Mouse (Mus musculus) G1E (cell line): ENCODE measurements around the gene Hpse2. TPM values are rescaled to one million over a fixed set of nuclear protein-coding genes. Genes with fewer than 3 reads are reported as not detected.

Experiments
- ATAC-seq: 2 replicates; pipeline ENCODE4 v1.8.0; 2016; ENCODE audit warnings: mild to moderate bottlenecking; ENCODE audit not compliant: insufficient number of reproducible peaks, poor library complexity, low FRiP score, severe bottlenecking; ENCODE audit errors: extremely low read depth
- DNase-seq: peaks from one replicate; pipeline ENCODE4 v3.0.0; 2012; ENCODE audit warnings: low spot score
- H3K27me3 ChIP-seq: 2 replicates; pipeline ENCODE4 v1.6.1; 2012; ENCODE audit warnings: mild to moderate bottlenecking, low read length, inconsistent platforms; ENCODE audit not compliant: insufficient read depth
- H3K36me3 ChIP-seq: replicated peaks from 2 replicates; pipeline ENCODE3; 2012; ENCODE audit warnings: mild to moderate bottlenecking, inconsistent platforms
- H3K4me1 ChIP-seq: 2 replicates; pipeline ENCODE4 v1.6.1; 2012; ENCODE audit warnings: low read depth, low read length, inconsistent platforms, mixed read lengths; ENCODE audit not compliant: insufficient read depth
- H3K4me3 ChIP-seq: 2 replicates; pipeline ENCODE4 v1.5.1; 2012; ENCODE audit warnings: low read depth, mild to moderate bottlenecking, inconsistent platforms, low read length, moderate library complexity, mixed read lengths
- H3K9me3 ChIP-seq: replicated peaks from 2 replicates; pipeline ENCODE4 v1.6.1; 2012; ENCODE audit warnings: inconsistent platforms
- CTCF ChIP-seq: IDR thresholded peaks from 2 replicates; pipeline ENCODE4 v1.5.1; 2012; ENCODE audit warnings: low read depth, low read length, inconsistent platforms, mixed read lengths
- GATA1 ChIP-seq: IDR thresholded peaks from 2 replicates; pipeline ENCODE4 v1.6.1; 2012; ENCODE audit warnings: borderline replicate concordance, low read length, inconsistent platforms, mixed read lengths
- GATA2 ChIP-seq: IDR thresholded peaks from 2 replicates; pipeline ENCODE4 v1.6.1; 2012; ENCODE audit warnings: low read depth, low read length, inconsistent platforms, borderline replicate concordance
- POLR2AphosphoS5 ChIP-seq: IDR thresholded peaks from 2 replicates; pipeline ENCODE4 v1.6.1; 2012; ENCODE audit warnings: low read depth, low read length, inconsistent platforms; ENCODE audit not compliant: insufficient replicate concordance
- TAL1 ChIP-seq: conservative IDR thresholded peaks from 2 replicates; pipeline ENCODE4 v1.6.1; 2012; ENCODE audit warnings: low read depth, low read length, inconsistent platforms, mixed read lengths
- polyA plus RNA-seq: library from polyadenylated mRNA; stranded (reverse); fragments of >175 nt; gene quantifications from 2 replicates; pipeline ENCODE4 v1.2.3, GENCODE M21; 2012
- total RNA-seq, 2 experiments: library from RNA; stranded (forward) in 1 of 2; stranded (reverse) in 1 of 2; fragments of 200-1000 nt in 1 of 2; fragments of >200 nt in 1 of 2; fragmentation: Nextera tagmentation in 1 of 2; gene quantifications; 2 replicates each; pipeline ENCODE4 v1.2.3; 2014 to 2017

Hpse2 gene
- total and polyA plus RNA-seq, 3 experiments, result 0.16 TPM; not detected in 2

DNA sequence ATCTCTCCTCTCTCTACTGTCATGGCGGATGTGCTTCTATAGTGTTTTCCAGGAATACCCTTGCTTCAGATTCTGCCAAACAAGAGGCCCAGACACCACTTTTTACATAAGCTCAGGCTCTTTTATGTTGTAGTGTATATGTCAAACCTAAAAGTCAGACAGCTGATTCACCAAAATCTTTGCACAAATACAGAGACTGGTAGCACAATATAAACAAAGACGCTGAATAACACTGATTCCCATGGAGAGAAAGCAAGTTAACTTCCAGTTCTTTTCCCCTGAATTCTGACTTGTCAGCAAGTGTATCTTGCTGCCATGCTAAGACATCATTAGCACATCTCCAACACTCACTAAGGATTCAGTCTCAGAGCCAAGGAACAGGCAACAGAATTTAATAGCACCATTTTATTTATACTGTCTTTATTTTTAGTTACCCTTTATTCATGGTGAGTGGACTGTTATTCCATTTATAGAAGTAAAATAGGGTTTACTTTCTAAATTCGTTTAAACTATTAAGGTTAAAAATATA, 212.7 kb downstream of the Hpse2 start:
- ATAC-seq (no peak), DNase-seq (no peak)
- no peaks in the 10 kb centered on the region for H3K4me1 ChIP-seq
- no peak for TF ChIP-seq TAL1
- no peak for TF ChIP-seq POLR2AphosphoS5
- no peak for TF ChIP-seq CTCF
- TF ChIP-seq GATA2, result no peak
- TF ChIP-seq GATA1, result no peak
- H3K9me3 ChIP-seq, result no peaks in the 10 kb centered on the region
- H3K4me3 ChIP-seq, result no peak overlapping the region
- no peaks in the 10 kb centered on the region for H3K36me3 ChIP-seq
- no peaks in the 10 kb centered on the region for H3K27me3 ChIP-seq

- ATAC-seq, result no peak
- H3K9me3 ChIP-seq, result no peaks in the 10 kb centered on the region
These were observed 213.3 kb downstream of the Hpse2 start for GRCm38 (mm10) chr19:43174812-43175211.

GRCm38 (mm10) chr19:43156085-43156484, 232.1 kb downstream of the Hpse2 start:
- H3K36me3 ChIP-seq, result no peaks in the 10 kb centered on the region
- no peaks in the 10 kb centered on the region for H3K9me3 ChIP-seq
- no peaks in the 10 kb centered on the region for H3K27me3 ChIP-seq
- DNase-seq (no peak), ATAC-seq (no peak)
- H3K4me3 ChIP-seq, result no peak overlapping the region
- H3K4me1 ChIP-seq, result no peaks in the 10 kb centered on the region
- TF ChIP-seq GATA2 (no peak), CTCF (no peak), GATA1 (no peak), TAL1 (no peak), POLR2AphosphoS5 (no peak)

More at GRCm38 (mm10) chr19:43174812-43175211, 213.3 kb downstream of the Hpse2 start:
- H3K27me3 ChIP-seq, result no peaks in the 10 kb centered on the region
- H3K4me1 ChIP-seq, result no peaks in the 10 kb centered on the region
- TF ChIP-seq GATA2, result no peak
- no peak for TF ChIP-seq GATA1
- TF ChIP-seq POLR2AphosphoS5, result no peak
- no peak for TF ChIP-seq CTCF
- TF ChIP-seq TAL1, result no peak
- no peaks in the 10 kb centered on the region for H3K36me3 ChIP-seq
- no peak for DNase-seq
- H3K4me3 ChIP-seq, result no peak overlapping the region

DNA sequence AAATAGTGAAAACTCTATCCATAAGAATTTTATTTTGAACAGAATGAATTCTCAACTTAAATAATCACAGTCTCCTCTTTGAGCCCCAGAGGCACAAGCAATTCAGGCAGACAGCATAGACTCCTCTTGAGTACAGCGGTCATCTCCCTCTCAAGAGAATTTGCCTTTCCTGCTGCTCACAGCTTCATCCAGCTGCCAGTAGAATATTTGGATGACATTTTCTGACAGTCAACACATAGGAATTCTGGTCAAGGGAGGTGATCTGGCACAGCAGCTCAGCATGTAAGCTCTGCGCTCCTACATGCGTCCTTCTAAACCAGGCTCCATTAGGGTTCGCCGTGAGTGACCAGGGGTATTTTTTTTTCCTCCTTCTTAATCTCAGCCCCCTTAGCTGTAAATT, 232.6 kb downstream of the Hpse2 start:
- Histone ChIP-seq H3K9me3 (no peaks in the 10 kb centered on the region), H3K27me3 (no peaks in the 10 kb centered on the region), H3K4me3 (no peak overlapping the region), H3K4me1 (no peaks in the 10 kb centered on the region), H3K36me3 (no peaks in the 10 kb centered on the region)
- ATAC-seq, result no peak
- no peak for DNase-seq
- TF ChIP-seq TAL1, result no peak

- no peak for TF ChIP-seq POLR2AphosphoS5
- no peak for TF ChIP-seq TAL1
- no peak for TF ChIP-seq GATA2
- no peak for TF ChIP-seq GATA1
- no peak for TF ChIP-seq CTCF
- no peaks in the 10 kb centered on the region for H3K4me1 ChIP-seq
These were observed 240.3 kb downstream of the Hpse2 start for GRCm38 (mm10) chr19:43147901-43148300.

GRCm38 (mm10) chr19:43146820-43147219, 241.3 kb downstream of the Hpse2 start:
- H3K36me3 ChIP-seq, result no peaks in the 10 kb centered on the region
- ATAC-seq, result no peak
- H3K4me1 ChIP-seq, result no peaks in the 10 kb centered on the region
- TF ChIP-seq GATA1 (no peak), GATA2 (no peak), CTCF (no peak), TAL1 (no peak), POLR2AphosphoS5 (no peak)
- H3K27me3 ChIP-seq, result peaks cover 10% of the 10 kb centered on the region; the same call in 1 of the 2 replicates
- H3K9me3 ChIP-seq, result no peaks in the 10 kb centered on the region
- H3K4me3 ChIP-seq, result no peak overlapping the region
- no peak for DNase-seq

More at GRCm38 (mm10) chr19:43147901-43148300, 240.3 kb downstream of the Hpse2 start:
- H3K27me3 ChIP-seq, result peaks cover 10% of the 10 kb centered on the region; the same call in 1 of the 2 replicates
- H3K9me3 ChIP-seq, result no peaks in the 10 kb centered on the region
- no peak overlapping the region for H3K4me3 ChIP-seq
- no peaks in the 10 kb centered on the region for H3K36me3 ChIP-seq
- DNase-seq (no peak), ATAC-seq (no peak)

- TF ChIP-seq GATA2 (no peak), GATA1 (no peak), TAL1 (no peak), POLR2AphosphoS5 (no peak), CTCF (no peak)
- ATAC-seq, result no peak
These were observed 246.5 kb downstream of the Hpse2 start for GRCm38 (mm10) chr19:43141646-43142045.

More at GRCm38 (mm10) chr19:43141646-43142045, 246.5 kb downstream of the Hpse2 start:
- Histone ChIP-seq H3K27me3 (peaks cover 6% of the 10 kb centered on the region; the same call in 1 of the 2 replicates), H3K4me3 (no peak overlapping the region), H3K4me1 (no peaks in the 10 kb centered on the region), H3K9me3 (no peaks in the 10 kb centered on the region), H3K36me3 (no peaks in the 10 kb centered on the region)
- DNase-seq, result no peak
